25 mouse cellular contexts compared by ENCODE assay signal in genomic region chr4:86435631-86436030, GRCm38 (mm10).
"Had no signal": no experiment of that assay in that cellular context is flagged by ENCODE, and none has a peak within 500 bp of the region (broad histone marks: within the 10 kb centered on the region; RNA-seq: fewer than 3 reads in every experiment).

No protein-coding gene starts in this region.

- DNase-seq: cerebellum, adult 8-10 months; cerebellum, adult 9-10 months; cerebellum, adult 9-11 months; cerebellum, postnatal 10 days; cerebellum, postnatal 14 days; cerebellum, postnatal 25 days; cerebellum, postnatal 36 days; embryo, embryonic 11 days; forebrain, postnatal 0 days; gastrocnemius, adult 2 months; gastrocnemius, postnatal 10 days; gastrocnemius, postnatal 14 days; gastrocnemius, postnatal 25 days; gastrocnemius, postnatal 36 days; heart, adult 18-20 months; heart, adult 2 months had no signal

- H3K4me3 ChIP-seq: embryonic facial prominence, embryonic 10.5 days; embryonic facial prominence, embryonic 12.5 days; embryonic facial prominence, embryonic 13.5 days; embryonic facial prominence, embryonic 15.5 days; erythroblast, embryonic 14.5 days; forebrain, embryonic 10.5 days; forebrain, embryonic 12.5 days; forebrain, embryonic 13.5 days; forebrain, embryonic 15.5 days; gastrocnemius, adult 2 months; heart, adult 2 months had no signal

- H3K27me3 ChIP-seq: embryonic facial prominence, embryonic 12.5 days; embryonic facial prominence, embryonic 13.5 days; embryonic facial prominence, embryonic 15.5 days; forebrain, embryonic 12.5 days; forebrain, embryonic 13.5 days; forebrain, embryonic 15.5 days had no signal

- H3K9ac ChIP-seq: embryonic facial prominence, embryonic 12.5 days; embryonic facial prominence, embryonic 13.5 days; embryonic facial prominence, embryonic 15.5 days; forebrain, embryonic 12.5 days; forebrain, embryonic 13.5 days; forebrain, embryonic 15.5 days; forebrain, postnatal 0 days had no signal

- H3K4me1 ChIP-seq: embryonic facial prominence, embryonic 12.5 days; forebrain, embryonic 10.5 days; forebrain, embryonic 12.5 days; forebrain, embryonic 13.5 days; forebrain, embryonic 15.5 days had no signal

- H3K36me3 ChIP-seq: embryonic facial prominence, embryonic 10.5 days; embryonic facial prominence, embryonic 12.5 days; embryonic facial prominence, embryonic 13.5 days; embryonic facial prominence, embryonic 15.5 days; forebrain, embryonic 10.5 days; forebrain, embryonic 12.5 days; forebrain, embryonic 15.5 days had no signal

- H3K27ac ChIP-seq: embryonic facial prominence, embryonic 10.5 days; embryonic facial prominence, embryonic 12.5 days; embryonic facial prominence, embryonic 13.5 days; embryonic facial prominence, embryonic 15.5 days; forebrain, embryonic 10.5 days; forebrain, embryonic 12.5 days; forebrain, embryonic 13.5 days; forebrain, embryonic 15.5 days; gastrocnemius, adult 2 months; heart, adult 2 months had no signal
